Mouse (Mus musculus): ENCODE measurements around the gene Sergef.

Gene Sergef

DNA sequence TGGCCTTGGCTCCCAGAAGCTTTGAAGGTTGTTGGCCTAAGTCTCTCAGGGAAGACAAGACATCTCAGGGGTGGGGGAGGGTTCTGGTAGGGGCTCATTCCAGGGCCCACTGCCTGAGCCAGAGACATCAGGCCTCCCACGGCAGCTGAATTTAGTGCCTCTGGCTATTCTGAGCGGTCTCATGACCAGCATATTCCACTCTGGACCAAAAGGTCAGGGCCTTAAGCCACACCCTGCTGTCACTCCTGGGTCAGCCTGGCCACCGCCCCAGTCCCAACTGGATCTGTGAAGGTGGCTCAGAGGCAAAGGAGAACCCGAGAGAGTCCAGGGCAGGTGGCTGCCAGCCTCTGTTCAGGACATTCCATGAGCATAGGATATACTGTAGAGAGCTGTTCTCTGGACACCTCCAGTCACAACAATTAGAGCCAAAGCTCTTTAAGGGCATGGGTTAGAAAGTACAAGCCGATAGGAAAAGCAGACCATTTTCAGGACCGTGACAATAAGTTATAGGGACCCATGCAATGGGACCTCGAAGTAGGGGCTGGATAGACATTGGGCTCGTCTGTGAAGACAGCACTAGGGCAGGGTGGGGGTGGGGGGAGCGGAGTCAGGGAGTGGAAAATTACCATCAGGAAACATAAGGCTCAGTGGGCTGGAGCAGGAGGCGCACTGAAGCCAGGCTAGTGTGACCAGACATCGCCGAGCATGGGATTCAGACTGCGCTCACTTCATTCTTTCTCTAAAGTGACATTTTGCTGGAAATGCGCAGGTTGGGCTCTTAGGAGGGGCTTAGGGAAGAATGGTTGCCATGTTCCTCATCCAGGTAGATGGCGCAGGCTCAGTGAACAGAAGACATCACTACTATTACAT, 235.8 kb downstream of the Sergef start:
- no peak for DNase-seq (ENCODE audit: low spot score in 2 of 2)

DNA sequence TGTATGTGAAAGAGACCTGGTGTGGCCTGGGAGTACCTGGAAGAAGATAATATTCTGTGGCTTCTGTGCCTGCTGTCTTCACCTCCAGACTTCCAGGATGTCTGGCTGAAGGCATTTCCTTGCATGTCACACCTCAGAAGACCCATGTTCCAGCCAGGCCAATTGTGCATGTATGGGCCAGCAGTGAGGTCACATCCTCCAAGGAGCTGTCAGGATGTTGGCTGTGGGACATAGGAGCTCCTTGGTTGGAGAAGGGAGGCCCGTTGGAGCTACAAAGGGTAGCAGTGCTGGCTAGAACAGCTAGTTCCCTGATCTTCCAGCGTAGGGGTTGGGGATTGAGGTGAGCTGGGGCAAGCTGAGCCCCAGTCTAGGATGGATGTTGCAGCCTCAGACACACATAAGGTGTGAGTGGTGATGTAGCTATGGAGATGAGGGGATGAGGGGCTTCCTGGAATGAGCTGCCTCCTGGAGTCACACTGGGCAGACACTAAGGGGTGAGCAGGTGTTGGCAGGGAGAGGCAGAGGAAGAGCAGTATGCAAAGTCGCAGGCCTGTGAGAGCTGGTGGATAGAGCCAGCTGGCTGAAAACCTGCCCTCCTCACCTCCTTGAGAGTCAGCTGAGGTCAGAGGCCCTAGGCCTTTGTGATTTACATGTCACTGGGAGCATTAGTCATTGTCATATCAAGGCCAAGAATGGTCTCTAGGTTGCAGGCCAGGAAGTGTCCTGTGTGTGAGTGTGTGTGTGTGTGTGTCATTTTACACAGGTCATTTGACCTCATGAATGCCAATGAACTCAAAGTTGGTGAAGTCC, 238.0 kb downstream of the Sergef start:
- no peak for DNase-seq (ENCODE audit: low spot score in 2 of 2)

DNA sequence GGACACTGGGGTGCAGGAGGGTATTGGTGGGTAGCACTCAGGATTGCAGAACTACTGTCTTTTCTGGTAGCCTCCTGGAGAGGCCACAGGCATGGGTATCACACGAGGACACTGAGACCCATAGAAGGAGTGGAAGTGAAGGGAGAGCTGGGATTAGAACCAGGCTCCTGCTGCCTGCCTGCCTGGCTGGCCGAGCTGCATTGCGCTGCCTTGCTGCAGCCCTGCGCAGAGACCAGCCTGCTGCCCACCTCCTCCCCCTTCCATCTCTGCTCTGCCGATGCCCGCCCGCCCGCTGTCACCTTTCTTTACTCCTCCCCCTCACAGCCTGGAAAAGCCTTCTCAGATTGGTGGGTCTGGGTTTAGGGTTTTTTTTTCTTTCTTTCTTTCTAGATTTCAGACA, 239.3 kb downstream of the Sergef start:
- no peak for DNase-seq (ENCODE audit: low spot score in 2 of 2)

DNA sequence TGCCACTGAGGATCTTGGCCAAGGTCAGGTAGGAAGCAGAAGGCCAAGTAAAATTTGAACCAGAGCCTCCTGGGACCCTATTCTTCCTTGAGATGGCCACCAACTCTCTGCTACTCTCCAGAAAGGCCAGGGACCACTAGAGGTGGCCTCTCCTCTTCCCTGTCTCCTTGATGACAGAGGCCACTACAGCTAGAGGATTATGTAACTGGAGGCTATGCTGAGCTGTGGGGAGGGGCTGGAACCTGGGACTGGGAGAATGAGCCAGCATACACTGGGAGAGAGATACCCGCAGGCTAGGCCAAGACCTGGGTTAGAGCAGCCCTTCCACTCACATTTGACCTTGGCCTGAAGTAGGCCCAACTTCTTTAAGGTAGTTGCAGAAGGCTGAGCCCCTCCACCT, 239.9 kb downstream of the Sergef start:
- no peak for DNase-seq (ENCODE audit: low spot score in 2 of 2)

DNA sequence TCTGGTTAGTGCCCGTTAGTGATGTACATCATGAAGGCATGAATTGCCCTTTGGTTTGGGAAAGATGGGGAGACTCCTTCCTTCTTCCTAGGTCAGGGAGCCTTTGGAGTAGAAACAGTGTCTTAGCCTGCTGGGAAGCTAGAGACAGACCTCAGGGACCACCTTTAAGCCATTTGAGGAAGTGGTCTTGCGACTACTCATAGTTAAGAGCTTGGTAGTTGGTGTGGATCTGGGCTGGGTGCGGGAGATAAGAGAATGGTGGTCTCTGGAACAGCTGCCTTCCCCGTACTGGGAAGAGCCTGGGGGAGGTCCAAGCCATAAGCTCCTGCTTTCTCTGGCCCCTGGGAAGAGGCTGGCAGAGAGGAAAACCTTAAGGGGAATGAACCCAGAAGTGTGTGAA, 241.0 kb downstream of the Sergef start:
- DNase-seq (ENCODE audit: low spot score in 2 of 2) = no peak

DNA sequence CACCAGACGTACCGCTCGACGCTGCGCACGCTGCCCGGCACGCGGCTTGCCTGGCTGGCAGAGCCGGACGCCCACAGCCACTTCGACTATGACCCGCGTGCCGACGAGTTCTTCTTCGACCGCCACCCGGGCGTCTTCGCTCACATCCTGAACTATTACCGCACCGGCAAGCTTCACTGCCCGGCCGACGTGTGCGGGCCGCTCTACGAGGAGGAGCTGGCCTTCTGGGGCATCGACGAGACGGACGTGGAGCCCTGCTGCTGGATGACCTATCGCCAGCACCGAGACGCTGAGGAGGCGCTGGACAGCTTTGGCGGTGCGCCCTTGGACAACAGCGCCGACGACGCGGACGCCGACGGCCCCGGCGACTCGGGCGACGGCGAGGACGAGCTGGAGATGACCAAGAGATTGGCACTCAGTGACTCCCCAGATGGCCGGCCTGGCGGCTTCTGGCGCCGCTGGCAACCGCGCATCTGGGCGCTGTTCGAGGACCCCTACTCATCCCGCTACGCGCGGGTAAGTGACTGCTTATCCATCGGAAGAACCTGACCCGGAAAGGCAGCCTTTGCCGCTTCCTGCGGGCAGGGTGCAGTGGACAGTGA, 241.8 kb downstream of the Sergef start:
- no peak for DNase-seq (ENCODE audit: low spot score in 2 of 2)

DNA sequence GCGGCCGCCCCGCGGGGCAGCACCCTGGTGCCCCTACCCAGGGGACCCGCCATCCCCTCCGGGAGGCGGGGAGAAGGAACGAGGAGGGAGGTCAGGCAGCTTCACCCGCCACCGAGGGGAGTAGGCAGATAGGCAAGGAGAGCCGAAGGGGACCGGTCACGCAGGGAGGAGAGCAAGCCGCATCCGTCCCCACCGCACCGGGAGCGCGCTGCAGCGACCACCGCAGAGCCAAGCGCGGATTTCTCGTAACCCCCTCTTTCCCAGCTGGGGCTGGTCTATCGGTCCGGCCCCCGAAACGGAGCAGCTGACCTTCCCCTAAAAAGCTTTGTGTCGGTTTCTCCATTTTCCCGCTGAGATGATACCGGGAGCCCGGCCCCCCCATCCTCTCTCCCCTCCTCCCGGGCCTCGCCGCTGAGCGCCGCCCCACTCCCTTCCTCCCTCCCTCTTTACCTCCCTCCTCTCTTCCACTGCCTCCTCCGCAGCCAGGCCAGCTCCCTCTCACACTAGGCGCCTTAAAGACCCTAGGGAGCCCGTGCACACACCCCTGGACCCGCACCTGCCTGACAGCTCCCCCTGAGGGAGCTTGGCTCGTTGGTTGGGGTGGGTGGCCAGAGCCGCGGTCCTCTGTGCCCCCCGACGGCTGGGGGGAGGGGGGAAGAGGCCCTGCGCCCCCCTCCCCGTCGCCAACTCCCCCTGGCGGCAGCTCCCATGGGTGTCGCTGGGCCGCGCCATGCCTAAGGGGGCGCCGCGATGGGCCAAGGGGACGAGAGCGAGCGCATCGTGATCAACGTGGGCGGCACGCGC, 242.5 kb downstream of the Sergef start:
- DNase-seq (ENCODE audit: low spot score in 2 of 2) = peak in 1 of 2 experiments; percentile 66

DNA sequence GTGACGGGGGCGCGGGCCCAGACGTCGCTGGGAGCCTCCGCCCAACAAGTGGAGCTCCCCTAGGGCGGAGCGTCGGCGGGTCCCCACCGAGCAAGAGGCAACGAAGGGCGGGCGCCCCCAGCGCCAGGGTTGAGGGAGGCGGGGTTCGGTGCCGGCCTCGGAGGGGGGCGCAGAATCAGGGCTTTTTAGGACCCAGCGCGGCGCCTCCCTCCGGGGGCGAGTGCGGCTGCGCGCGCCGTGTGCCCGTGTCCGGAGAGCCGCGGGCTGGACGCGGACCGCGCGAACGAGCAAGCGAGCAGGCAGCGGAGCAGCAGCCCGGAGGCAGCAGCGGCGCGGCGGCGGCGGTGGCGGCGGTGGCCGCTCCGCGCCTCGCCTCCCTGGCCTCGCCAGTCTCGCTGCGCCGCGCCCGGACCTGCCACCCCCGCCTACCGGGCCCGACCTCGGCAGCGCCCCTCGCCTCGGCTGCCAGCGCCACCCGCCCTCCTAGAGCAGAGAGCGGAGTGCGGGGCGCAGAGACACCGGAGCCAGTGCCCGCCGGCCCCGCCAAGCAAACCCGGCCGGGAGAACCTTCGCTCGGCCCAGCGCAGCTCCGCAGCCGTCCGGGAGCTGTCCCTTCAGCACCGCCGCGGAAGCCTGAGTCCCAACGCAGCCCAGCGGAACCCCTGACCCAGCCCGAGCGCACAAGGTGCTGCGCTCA, 243.2 kb downstream of the Sergef start, which contains the start of gene Kcnc1:
TSS of gene Kcnc1 (plus strand) at position 267 of the 697 bp plus-strand sequence.
- peak in 1 of 2 experiments; percentile 62 for DNase-seq (ENCODE audit: low spot score in 2 of 2)

DNA sequence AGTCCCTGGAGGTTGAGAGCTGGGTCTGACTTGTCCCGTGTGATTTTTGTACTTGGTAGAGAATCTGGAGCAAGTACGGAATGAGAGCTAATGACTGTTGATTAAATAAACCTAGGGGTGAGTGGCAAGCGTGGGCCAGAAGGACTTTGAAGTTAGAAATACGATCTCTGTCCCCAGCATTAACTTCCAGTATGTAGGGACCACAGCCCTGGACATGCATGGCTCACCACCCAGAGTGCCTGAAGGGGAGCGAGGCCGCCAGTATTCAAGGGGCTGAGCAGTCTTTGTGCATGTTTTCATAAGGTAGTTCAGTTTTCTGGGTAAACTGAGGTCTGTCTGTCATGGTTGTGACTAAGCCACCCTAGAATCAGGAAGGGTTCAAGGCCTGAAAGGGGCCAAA, 244.0 kb downstream of the Sergef start:
- no peak for DNase-seq (ENCODE audit: low spot score in 2 of 2)

DNA sequence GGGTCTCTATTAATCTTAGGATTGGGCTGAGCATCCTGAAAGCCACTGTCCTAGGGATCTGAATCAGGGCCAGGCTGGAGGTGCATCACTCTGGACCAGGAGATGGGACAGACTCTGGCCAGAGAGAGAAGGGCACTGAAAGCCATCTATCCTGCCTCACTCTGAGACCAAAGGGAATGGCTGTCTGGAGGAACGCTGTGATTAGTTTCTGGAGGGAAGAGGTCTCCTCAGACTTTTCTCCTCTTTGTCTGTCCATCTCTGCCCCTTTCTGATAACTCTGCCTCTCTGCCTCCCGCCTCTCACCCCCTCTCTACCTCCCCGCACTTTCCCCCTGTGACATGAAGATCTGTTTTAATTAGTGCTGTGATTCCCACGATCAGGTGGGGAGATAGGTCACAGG, 244.7 kb downstream of the Sergef start:
- no peak for DNase-seq (ENCODE audit: low spot score in 2 of 2)

DNA sequence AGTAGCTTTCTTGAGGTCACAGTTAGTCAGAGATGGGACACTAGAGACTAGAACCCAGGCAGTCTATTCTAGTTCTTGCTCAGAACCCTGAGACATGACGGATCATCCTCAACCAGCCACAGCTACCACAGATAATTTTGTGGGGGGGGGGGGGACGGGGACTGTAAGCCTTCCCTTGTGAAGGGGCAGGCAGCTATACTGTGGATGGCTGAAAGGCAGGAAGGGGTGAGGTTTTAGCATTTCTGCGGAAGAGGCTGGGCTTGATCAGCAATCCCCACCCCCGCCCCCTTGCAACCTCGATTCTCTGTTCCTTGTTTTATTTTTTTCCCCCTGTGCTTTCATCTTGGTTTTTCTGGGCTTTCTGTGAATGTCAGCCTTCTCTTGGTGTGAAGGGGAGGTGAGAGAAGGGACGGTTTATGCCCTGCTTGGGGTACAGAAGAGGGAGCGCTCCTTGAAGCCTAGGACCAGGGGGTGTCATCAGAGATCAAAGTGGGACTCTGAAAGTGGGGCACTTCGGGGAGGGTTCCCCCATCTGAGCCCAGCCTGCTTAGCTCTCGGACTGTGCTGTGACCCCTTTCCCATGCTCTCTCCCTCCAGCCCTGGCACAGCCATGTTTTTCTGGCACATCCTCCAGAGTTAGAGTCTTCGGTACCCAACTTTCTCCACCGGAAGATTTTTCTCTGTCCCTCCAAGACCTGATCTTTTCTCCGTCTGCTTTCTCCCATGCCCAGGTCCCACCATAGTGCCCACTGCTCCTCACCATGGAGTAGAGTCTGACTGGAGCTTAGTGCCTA, 245.7 kb downstream of the Sergef start:
- no peak for DNase-seq (ENCODE audit: low spot score in 2 of 2)

Data from left cerebral cortex, adult 9 months (tissue).